Mouse (Mus musculus): ENCODE measurements around the gene Clstn2. TPM values are rescaled to one million over a fixed set of nuclear protein-coding genes. Genes with fewer than 3 reads are reported as not detected.

Clstn2 gene
- polyA plus RNA-seq, 1 experiment: not detected

GRCm38 (mm10) chr9:98023069-98023468, 9.9 kb downstream of the Clstn2 start:
- H3K27ac ChIP-seq (ENCODE audit: insufficient read depth, low read depth, low read length): no peak overlapping the region
- H3K4me1 ChIP-seq (ENCODE audit: control insufficient read depth, insufficient read depth, low read length): peaks cover 5% of the 10 kb centered on the region; the same call in 1 of the 2 replicates
- no peak overlapping the region for H3K4me3 ChIP-seq (ENCODE audit: insufficient read depth, low read depth, low read length)
- 75% methylated on average over 11 of the region's 11 CpGs for WGBS
- TF ChIP-seq POLR2A (IDR thresholded peaks at IDR 0.05; ENCODE audit: insufficient read depth, low read depth, low read length) (no peak), CTCF (IDR thresholded peaks at IDR 0.05; ENCODE audit: insufficient read depth, low read depth, low read length) (no peak)

GRCm38 (mm10) chr9:98019876-98020275, 13.1 kb downstream of the Clstn2 start:
- Histone ChIP-seq H3K4me3 (ENCODE audit: insufficient read depth, low read depth, low read length) (no peak overlapping the region), H3K27ac (ENCODE audit: insufficient read depth, low read depth, low read length) (no peak overlapping the region), H3K4me1 (ENCODE audit: control insufficient read depth, insufficient read depth, low read length) (0 out of 2 replicates have a peak, but pooled peaks cover 2% of the 10 kb centered on the region)
- no peak for TF ChIP-seq POLR2A (IDR thresholded peaks at IDR 0.05; ENCODE audit: insufficient read depth, low read depth, low read length)
- TF ChIP-seq CTCF (IDR thresholded peaks at IDR 0.05; ENCODE audit: insufficient read depth, low read depth, low read length): no peak
- 88% methylated on average over 2 of the region's 2 CpGs for WGBS

GRCm38 (mm10) chr9:98018687-98019086, 14.3 kb downstream of the Clstn2 start:
- TF ChIP-seq POLR2A (IDR thresholded peaks at IDR 0.05; ENCODE audit: insufficient read depth, low read depth, low read length) (no peak), CTCF (IDR thresholded peaks at IDR 0.05; ENCODE audit: insufficient read depth, low read depth, low read length) (no peak)
- Histone ChIP-seq H3K4me3 (ENCODE audit: insufficient read depth, low read depth, low read length) (no peak overlapping the region), H3K4me1 (ENCODE audit: control insufficient read depth, insufficient read depth, low read length) (0 out of 2 replicates have a peak, but pooled peaks cover 2% of the 10 kb centered on the region), H3K27ac (ENCODE audit: insufficient read depth, low read depth, low read length) (no peak overlapping the region)
- WGBS: 89% methylated on average over 5 of the region's 5 CpGs

GRCm38 (mm10) chr9:98016576-98016975, 16.4 kb downstream of the Clstn2 start:
- 78% methylated on average over 5 of the region's 5 CpGs for WGBS
- TF ChIP-seq CTCF (IDR thresholded peaks at IDR 0.05; ENCODE audit: insufficient read depth, low read depth, low read length): no peak
- no peak for TF ChIP-seq POLR2A (IDR thresholded peaks at IDR 0.05; ENCODE audit: insufficient read depth, low read depth, low read length)
- Histone ChIP-seq H3K4me3 (ENCODE audit: insufficient read depth, low read depth, low read length) (no peak overlapping the region), H3K27ac (ENCODE audit: insufficient read depth, low read depth, low read length) (no peak overlapping the region), H3K4me1 (ENCODE audit: control insufficient read depth, insufficient read depth, low read length) (0 out of 2 replicates have a peak, but pooled peaks cover 2% of the 10 kb centered on the region)

- Histone ChIP-seq H3K27ac (ENCODE audit: insufficient read depth, low read depth, low read length) (no peak overlapping the region), H3K4me1 (ENCODE audit: control insufficient read depth, insufficient read depth, low read length) (peaks cover 6% of the 10 kb centered on the region; the same call in 1 of the 2 replicates), H3K4me3 (ENCODE audit: insufficient read depth, low read depth, low read length) (no peak overlapping the region)
- no peak for TF ChIP-seq CTCF (IDR thresholded peaks at IDR 0.05; ENCODE audit: insufficient read depth, low read depth, low read length)
- no peak for TF ChIP-seq POLR2A (IDR thresholded peaks at IDR 0.05; ENCODE audit: insufficient read depth, low read depth, low read length)
- 34% methylated on average over 5 of the region's 5 CpGs for WGBS
These were observed 36.6 kb downstream of the Clstn2 start for GRCm38 (mm10) chr9:97996349-97996748.

- TF ChIP-seq CTCF (IDR thresholded peaks at IDR 0.05; ENCODE audit: insufficient read depth, low read depth, low read length) (no peak), POLR2A (IDR thresholded peaks at IDR 0.05; ENCODE audit: insufficient read depth, low read depth, low read length) (no peak)
- H3K4me1 ChIP-seq (ENCODE audit: control insufficient read depth, insufficient read depth, low read length): peaks cover 6% of the 10 kb centered on the region; the same call in 1 of the 2 replicates
- no peak overlapping the region for H3K27ac ChIP-seq (ENCODE audit: insufficient read depth, low read depth, low read length)
- H3K4me3 ChIP-seq (ENCODE audit: insufficient read depth, low read depth, low read length): no peak overlapping the region
- 56% methylated on average over 4 of the region's 4 CpGs for WGBS
These were observed 37.3 kb downstream of the Clstn2 start for GRCm38 (mm10) chr9:97995723-97996122.

GRCm38 (mm10) chr9:97992131-97992530, 40.9 kb downstream of the Clstn2 start:
- Histone ChIP-seq H3K4me3 (ENCODE audit: insufficient read depth, low read depth, low read length) (no peak overlapping the region), H3K27ac (ENCODE audit: insufficient read depth, low read depth, low read length) (no peak overlapping the region), H3K4me1 (ENCODE audit: control insufficient read depth, insufficient read depth, low read length) (peaks cover 6% of the 10 kb centered on the region; the same call in 1 of the 2 replicates)
- TF ChIP-seq CTCF (IDR thresholded peaks at IDR 0.05; ENCODE audit: insufficient read depth, low read depth, low read length) (no peak), POLR2A (IDR thresholded peaks at IDR 0.05; ENCODE audit: insufficient read depth, low read depth, low read length) (no peak)
- WGBS: 53% methylated on average over 4 of the region's 4 CpGs

GRCm38 (mm10) chr9:97977339-97977738, 55.6 kb downstream of the Clstn2 start:
- no peak overlapping the region for H3K4me3 ChIP-seq (ENCODE audit: insufficient read depth, low read depth, low read length)
- no peak for TF ChIP-seq POLR2A (IDR thresholded peaks at IDR 0.05; ENCODE audit: insufficient read depth, low read depth, low read length)
- no peak for TF ChIP-seq CTCF (IDR thresholded peaks at IDR 0.05; ENCODE audit: insufficient read depth, low read depth, low read length)
- WGBS: 86% methylated on average over 3 of the region's 3 CpGs
- H3K4me1 ChIP-seq (ENCODE audit: control insufficient read depth, insufficient read depth, low read length): peaks cover 7% of the 10 kb centered on the region
- no peak overlapping the region for H3K27ac ChIP-seq (ENCODE audit: insufficient read depth, low read depth, low read length)

- 51% methylated on average over 13 of the region's 13 CpGs for WGBS
- Histone ChIP-seq H3K4me3 (ENCODE audit: insufficient read depth, low read depth, low read length) (no peak overlapping the region), H3K27ac (ENCODE audit: insufficient read depth, low read depth, low read length) (peak overlapping the region; percentile 42; the same call in 1 of the 2 replicates), H3K4me1 (ENCODE audit: control insufficient read depth, insufficient read depth, low read length) (peaks cover 7% of the 10 kb centered on the region)
- TF ChIP-seq CTCF (IDR thresholded peaks at IDR 0.05; ENCODE audit: insufficient read depth, low read depth, low read length) (no peak), POLR2A (IDR thresholded peaks at IDR 0.05; ENCODE audit: insufficient read depth, low read depth, low read length) (no peak)
These were observed 58.1 kb downstream of the Clstn2 start for GRCm38 (mm10) chr9:97974801-97975347.

Data from olfactory bulb, adult 2 months (tissue).